Mouse (Mus musculus) heart, adult 2 months (tissue): ENCODE measurements around the gene Gal3st1. TPM values are rescaled to one million over a fixed set of nuclear protein-coding genes. Genes with fewer than 3 reads are reported as not detected.

Experiments used
- DNase-seq, 2 experiments: peaks; one replicate each; pipeline ENCODE4 v3.0.0; 2021
- H3K27ac ChIP-seq: fragments of 200-600 bp; 2 replicates; pipeline ENCODE4 v1.8.1; 2022
- H3K27me3 ChIP-seq: fragments of 200-500 bp; 2 replicates; pipeline ENCODE4 v1.6.1; 2012; ENCODE audit warnings: mild to moderate bottlenecking, low read length, inconsistent platforms, mixed read lengths; ENCODE audit not compliant: control insufficient read depth, insufficient read depth
- H3K36me3 ChIP-seq: fragments of 200-500 bp; 2 replicates; pipeline ENCODE4 v1.6.1; 2012; ENCODE audit warnings: low read length, inconsistent platforms; ENCODE audit not compliant: control insufficient read depth, insufficient read depth
- H3K4me1 ChIP-seq: fragments of 200-500 bp; 2 replicates; pipeline ENCODE4 v1.6.1; 2011; ENCODE audit warnings: low read length; ENCODE audit not compliant: control insufficient read depth, insufficient read depth
- H3K4me3 ChIP-seq: fragments of 200-600 bp; 2 replicates; pipeline ENCODE4 v1.8.1; 2022
- H3K79me2 ChIP-seq: fragments of 200-500 bp; replicated peaks from 2 replicates; pipeline ENCODE4 v1.6.1; 2012; ENCODE audit warnings: mild to moderate bottlenecking, inconsistent platforms, low read length, moderate library complexity, mixed read lengths; ENCODE audit not compliant: control insufficient read depth, insufficient read depth
- H3K9ac ChIP-seq: fragments of 200-500 bp; 2 replicates; pipeline ENCODE4 v1.6.1; 2012; ENCODE audit warnings: low read depth, mild to moderate bottlenecking, control low read depth, inconsistent platforms, low read length, mixed read lengths
- CTCF ChIP-seq: fragments of 200-600 bp; IDR thresholded peaks from 2 replicates; pipeline ENCODE4 v1.8.1; 2022; ENCODE audit warnings: antibody characterized with exemption, mild to moderate bottlenecking, moderate library complexity
- EP300 ChIP-seq: fragments of 200-500 bp; IDR thresholded peaks from 2 replicates; pipeline ENCODE4 v1.6.1; 2011; ENCODE audit warnings: low read depth, low read length, control low read depth; ENCODE audit not compliant: insufficient read depth
- POLR2A ChIP-seq: fragments of 200-500 bp; IDR thresholded peaks from 2 replicates; pipeline ENCODE4 v1.6.1; 2011; ENCODE audit warnings: mild to moderate bottlenecking, low read depth, low read length, control low read depth; ENCODE audit not compliant: insufficient read depth
- WGBS: fragments of 180-500 bp; shearing (Covaris S2); methylation state at CpG from one replicate; pipeline ENCODE4 v1.1.7; 2018; 5-methylcytosine and 5-hydroxymethylcytosine counted together
- intact Hi-C: fragments of 180-260 bp; cut with DNase I; formaldehyde crosslinking; loops from one replicate; pipeline ENCODE4 v1.15.1; 2025
- polyA plus RNA-seq: library from polyadenylated mRNA; depleted of rRNA; stranded (reverse); fragments of >200 nt; gene quantifications from 2 replicates; pipeline ENCODE4 v1.2.3, GENCODE M21; 2012
- total RNA-seq, 2 experiments: library from RNA; stranded (reverse); gene quantifications; 2 replicates each; pipeline ENCODE4 v1.2.3; 2021

Gal3st1 gene
- total and polyA plus RNA-seq, 3 experiments, result 0.18 to 1.1 (median 0.21) TPM

GRCm38 (mm10) chr11:3974311-3974710, 9.1 kb upstream of the Gal3st1 start:
- Histone ChIP-seq H3K27me3 (no peaks in the 10 kb centered on the region), H3K27ac (no peak overlapping the region), H3K36me3 (no peaks in the 10 kb centered on the region), H3K4me3 (no peak overlapping the region), H3K4me1 (no peaks in the 10 kb centered on the region), H3K9ac (no peak overlapping the region), H3K79me2 (no peaks in the 10 kb centered on the region)
- intact Hi-C loops, result no loop called here
- TF ChIP-seq POLR2A (no peak), CTCF (no peak), EP300 (no peak)
- 73% methylated on average over 3 of the region's 3 CpGs for WGBS
- no peak for DNase-seq

- Histone ChIP-seq H3K79me2 (no peaks in the 10 kb centered on the region), H3K9ac (no peak within 1 kb of the TSS), H3K27me3 (no peaks in the 10 kb centered on the region), H3K36me3 (no peaks in the 10 kb centered on the region), H3K4me1 (peaks cover 2% of the 10 kb centered on the region; the same call in 1 of the 2 replicates), H3K27ac (no peak within 1 kb of the TSS), H3K4me3 (no peak within 1 kb of the TSS)
- no peak for TF ChIP-seq POLR2A
- no peak for TF ChIP-seq EP300
- no peak for TF ChIP-seq CTCF
- intact Hi-C loops, result no loop called here
- no peak for DNase-seq
- 97% methylated on average over 6 of the region's 6 CpGs for WGBS
Observed at GRCm38 (mm10) chr11:3976678-3977077, 6.8 kb upstream of the Gal3st1 start, which contains the start of gene 4930556J24Rik. 4930556J24Rik (minus strand) TSS chr11:3976778.

GRCm38 (mm10) chr11:3978421-3978820, 5.0 kb upstream of the Gal3st1 start:
- Histone ChIP-seq H3K27me3 (no peaks in the 10 kb centered on the region), H3K27ac (no peak overlapping the region), H3K4me1 (peaks cover 2% of the 10 kb centered on the region; the same call in 1 of the 2 replicates), H3K4me3 (no peak overlapping the region), H3K9ac (no peak overlapping the region), H3K79me2 (no peaks in the 10 kb centered on the region), H3K36me3 (no peaks in the 10 kb centered on the region)
- TF ChIP-seq CTCF (no peak), POLR2A (no peak), EP300 (no peak)
- intact Hi-C loops, result no loop called here
- no peak for DNase-seq
- WGBS, result 93% methylated on average over 5 of the region's 5 CpGs

DNA sequence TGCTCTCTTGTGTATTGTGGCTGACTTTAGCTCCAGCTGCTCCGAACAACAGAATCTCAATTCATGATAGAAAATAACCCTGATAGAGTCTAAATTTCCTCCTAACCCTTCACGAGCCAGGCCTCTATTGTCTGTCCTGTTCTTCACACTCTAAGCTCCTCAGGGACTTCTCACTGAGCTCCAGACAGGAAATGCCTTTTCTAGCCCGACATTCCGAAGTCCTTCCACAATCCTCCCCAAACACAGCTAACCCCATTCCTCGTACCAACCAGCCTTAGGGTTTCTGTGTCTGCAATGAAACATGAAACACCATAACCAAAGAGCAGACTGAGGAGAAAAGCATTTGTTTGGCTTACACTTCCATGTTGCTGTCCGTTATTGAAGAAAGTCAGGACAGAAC, 1.9 kb upstream of the Gal3st1 start:
- WGBS, result 23% methylated on average over 6 of the region's 6 CpGs
- H3K27ac ChIP-seq, result no peak overlapping the region
- H3K79me2 ChIP-seq, result no peaks in the 10 kb centered on the region
- intact Hi-C loops, result no loop called here
- no peaks in the 10 kb centered on the region for H3K36me3 ChIP-seq
- no peak overlapping the region for H3K4me3 ChIP-seq
- no peak for DNase-seq
- no peak overlapping the region for H3K9ac ChIP-seq
- H3K4me1 ChIP-seq, result peaks cover 2% of the 10 kb centered on the region; the same call in 1 of the 2 replicates
- TF ChIP-seq EP300 (no peak), POLR2A (no peak), CTCF (no peak)
- no peaks in the 10 kb centered on the region for H3K27me3 ChIP-seq

DNA sequence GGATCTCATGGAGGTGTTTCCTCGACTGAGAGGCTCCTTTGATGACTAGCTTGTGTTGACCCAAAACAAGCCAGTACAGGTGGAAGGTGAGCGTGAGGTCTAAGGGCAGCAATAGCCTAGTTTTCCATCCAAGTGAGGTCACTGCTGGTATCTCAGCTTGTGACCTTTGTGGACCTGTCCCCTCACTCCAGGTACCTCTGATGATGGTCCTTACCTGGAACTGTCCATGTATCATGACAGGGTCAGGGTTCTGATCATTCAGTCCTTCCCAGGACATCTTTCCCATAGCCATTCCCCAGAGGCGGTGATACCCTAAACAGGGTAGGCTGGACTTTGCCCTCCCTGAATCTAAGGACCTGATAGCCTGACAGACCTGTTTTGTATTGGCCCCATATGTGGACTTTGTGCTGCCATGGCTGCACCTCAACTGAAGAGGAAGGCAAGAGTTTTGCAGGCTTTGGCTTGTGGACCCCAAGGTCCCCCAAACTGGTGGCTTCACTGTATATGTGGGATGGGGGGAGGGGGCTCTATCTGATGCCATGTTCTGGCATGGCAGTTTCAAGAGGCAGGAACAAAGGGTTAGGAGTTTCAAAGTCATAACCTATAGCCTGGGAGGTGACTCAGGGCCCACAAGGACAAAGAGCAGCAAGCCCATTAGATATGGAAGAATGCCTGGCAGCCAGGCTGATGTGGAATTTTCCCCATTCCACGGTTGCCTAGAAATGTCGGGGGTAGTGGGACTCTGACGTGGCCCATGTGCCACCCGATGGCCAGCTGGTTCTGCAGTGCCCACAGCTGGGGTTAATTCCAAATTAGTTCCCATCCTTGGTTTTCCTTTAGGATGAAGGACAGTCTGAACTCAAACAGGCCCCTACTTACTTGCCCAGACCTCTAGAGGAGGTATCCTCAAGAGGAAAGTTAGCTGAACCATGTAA, 894 bp upstream of the Gal3st1 start:
- Histone ChIP-seq H3K27ac (no peak overlapping the region), H3K79me2 (no peaks in the 10 kb centered on the region), H3K4me1 (peaks cover 2% of the 10 kb centered on the region; the same call in 1 of the 2 replicates), H3K9ac (no peak overlapping the region), H3K27me3 (no peaks in the 10 kb centered on the region), H3K36me3 (no peaks in the 10 kb centered on the region), H3K4me3 (no peak overlapping the region)
- intact Hi-C loops, result no loop called here
- WGBS, result 61% methylated on average over 7 of the region's 7 CpGs
- no peak for TF ChIP-seq CTCF
- no peak for TF ChIP-seq POLR2A
- TF ChIP-seq EP300, result no peak
- DNase-seq, result no peak

GRCm38 (mm10) chr11:3983863-3984745, 668 bp downstream of the Gal3st1 start:
- Histone ChIP-seq H3K4me3 (no peak overlapping the region), H3K9ac (no peak overlapping the region), H3K79me2 (no peaks in the 10 kb centered on the region), H3K36me3 (no peaks in the 10 kb centered on the region), H3K27ac (no peak overlapping the region), H3K27me3 (no peaks in the 10 kb centered on the region), H3K4me1 (peaks cover 2% of the 10 kb centered on the region; the same call in 1 of the 2 replicates)
- WGBS, result 16% methylated on average over 15 of the region's 15 CpGs
- no peak for DNase-seq
- no peak for TF ChIP-seq CTCF
- TF ChIP-seq POLR2A, result no peak
- no peak for TF ChIP-seq EP300
- intact Hi-C loops, result no loop called here
